Mouse (Mus musculus) retina, postnatal 1 day (tissue): ENCODE measurements at regions not wholly inside any gene's neighbourhood (a gene's known extent, or its start where the extent isn't known, plus 50 kb on each side); places are given as distances from the start of the nearest gene placed in this dataset.

Experiments
- DNase-seq: peaks from one replicate; pipeline ENCODE4 v3.0.0-alpha.2; 2012

DNA sequence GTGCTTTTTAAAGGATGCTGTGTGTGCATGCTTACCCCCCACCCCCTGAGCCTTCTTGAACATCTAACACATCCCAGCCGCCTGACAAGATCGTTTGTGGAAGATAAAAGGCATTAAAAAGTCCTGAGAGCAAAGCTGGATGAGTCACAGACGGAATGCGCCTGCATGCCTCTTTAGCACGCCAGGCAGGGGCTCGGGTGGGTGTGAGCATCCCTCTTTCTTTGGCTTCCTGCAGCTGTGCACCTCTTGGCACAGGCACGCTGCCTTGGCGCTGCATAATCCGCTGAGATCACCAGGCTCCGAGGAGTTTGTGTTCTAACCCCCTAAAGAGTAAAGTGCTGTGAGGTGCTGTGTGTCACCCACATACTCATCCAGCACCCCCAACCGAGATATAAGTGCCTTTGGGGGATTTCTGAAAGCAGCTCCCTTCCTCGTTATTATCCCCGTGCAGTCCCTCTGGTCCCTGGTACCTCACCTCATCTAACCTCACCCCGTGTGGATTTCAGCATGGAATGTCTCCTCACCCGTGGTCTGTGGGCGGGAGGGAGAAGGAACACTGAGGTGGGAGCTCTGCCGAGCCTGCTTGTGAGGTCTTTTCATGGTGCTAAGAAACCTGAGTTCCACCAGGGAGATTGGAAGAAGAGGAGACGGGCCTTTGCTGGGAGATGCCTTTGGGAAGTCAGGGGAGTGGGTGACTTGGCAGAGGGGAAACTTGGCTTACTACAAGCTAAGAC is 117.8 kb upstream of the Topaz1 start:
- peak; percentile 20 for DNase-seq

DNA sequence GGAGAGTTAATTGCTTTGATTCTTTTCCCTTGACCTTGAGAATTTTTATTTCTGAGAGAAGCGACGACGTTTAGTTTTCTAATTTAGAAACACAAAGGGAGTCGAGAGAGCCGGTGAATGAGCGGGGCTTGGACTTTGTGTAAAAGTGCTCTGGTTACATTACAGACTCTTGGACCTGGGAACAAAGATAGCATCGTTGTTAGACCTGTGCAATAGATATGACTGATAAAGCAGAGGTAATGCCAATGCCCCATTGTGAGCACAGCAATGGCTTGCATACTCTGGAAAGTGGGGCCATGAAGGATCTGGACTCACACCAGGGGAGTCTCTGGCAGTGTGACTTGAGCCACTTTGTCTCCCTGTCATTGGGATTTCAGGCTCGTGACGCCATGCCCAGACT is 115.4 kb upstream of the Topaz1 start:
- DNase-seq = no peak

DNA sequence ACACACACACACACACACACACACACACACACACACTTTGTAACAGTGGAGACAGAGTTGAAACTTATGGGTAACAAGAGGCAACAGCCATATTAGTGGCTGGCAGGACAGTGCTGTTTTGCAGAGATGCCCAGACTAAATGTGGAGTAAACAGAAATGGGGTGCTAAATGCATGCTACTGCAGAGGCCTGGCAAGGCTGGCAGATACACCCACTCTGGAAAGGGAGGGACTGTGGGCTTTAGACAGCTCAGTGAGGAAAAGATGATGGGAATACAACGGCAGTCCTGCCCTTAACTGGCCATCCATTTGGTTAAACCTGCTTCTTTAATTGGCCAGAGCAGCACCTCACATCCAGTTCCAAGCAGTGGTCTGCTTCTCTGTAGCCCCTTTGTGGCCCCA is 113.7 kb upstream of the Topaz1 start:
- no peak for DNase-seq

DNA sequence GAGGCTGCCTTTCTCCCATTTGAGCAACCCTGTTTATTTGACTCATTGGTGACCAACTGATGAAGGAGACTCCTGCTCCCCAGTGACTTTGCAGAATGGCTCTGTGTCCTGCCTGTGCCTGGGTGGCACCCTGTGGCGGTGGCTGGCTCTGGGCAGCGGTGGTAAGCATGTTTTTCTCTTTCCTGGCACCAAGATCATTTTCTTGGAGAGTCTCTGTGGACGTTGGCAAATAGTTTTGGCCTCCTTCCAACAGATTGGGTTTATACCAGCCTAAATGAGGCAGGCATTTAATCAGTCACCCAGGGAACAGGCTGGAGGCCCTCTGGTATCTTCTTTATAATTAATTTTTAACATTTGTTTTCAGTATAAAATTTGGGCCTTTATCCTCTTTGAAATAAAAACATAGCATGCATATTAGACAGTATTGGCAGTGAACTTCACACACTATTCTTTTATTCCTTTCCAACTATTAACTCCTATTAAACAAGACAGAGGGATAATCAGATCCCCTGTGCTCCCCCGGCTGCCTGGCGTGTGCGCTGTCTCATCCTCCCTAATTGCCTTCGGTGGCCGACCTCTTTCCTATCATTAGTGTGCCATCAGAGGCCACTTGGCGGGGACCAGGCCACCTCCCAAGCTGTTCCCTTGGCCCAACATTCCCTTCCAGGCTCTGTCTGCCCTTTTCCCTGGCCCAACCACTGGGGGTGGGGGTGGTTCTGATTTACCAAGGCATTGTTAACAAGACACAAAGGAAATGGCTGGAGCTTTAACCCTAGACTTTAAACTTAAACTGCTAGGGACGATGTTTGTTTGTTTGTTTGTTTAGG is 111.8 kb upstream of the Topaz1 start:
- peak; percentile 85 for DNase-seq

DNA sequence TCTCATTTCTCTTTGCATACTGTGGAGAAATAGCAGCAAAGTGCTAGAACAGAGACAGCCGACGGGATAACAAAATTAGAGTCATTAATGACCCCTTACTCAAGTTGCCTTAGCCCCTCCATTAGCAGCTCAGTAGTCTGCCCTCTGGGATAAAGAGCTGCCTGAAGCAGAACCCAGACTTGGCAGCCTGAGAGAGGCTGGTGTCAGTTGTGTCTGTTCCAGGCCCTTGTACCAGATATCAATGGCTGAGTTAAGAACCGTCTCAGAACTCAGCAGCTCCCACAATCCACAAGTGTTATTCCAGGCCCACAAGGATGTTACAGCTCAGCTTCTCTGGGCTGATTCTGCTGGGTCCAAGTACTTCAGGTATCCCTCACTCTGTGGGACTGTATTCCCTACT is 109.6 kb upstream of the Topaz1 start:
- DNase-seq = no peak

DNA sequence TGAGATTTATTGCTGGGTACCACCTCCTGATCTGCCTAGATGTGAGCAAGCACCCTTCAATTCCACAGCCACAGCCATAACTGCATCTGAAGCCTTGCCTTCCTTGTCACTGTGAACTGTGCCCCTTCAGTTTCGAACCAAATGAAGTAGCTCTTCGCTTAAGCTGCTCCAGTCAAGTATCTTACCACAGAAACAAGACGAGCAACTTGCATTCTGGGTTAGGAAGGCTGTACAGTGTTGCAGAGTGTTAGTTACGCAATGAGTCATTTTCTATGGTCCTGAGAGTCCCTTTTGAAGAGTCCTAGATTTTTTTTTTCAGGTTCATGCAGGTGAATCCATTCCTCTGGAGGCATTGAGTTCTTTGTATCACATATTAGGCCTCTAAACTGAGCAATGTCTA is 107.9 kb upstream of the Topaz1 start:
- DNase-seq = no peak

DNA sequence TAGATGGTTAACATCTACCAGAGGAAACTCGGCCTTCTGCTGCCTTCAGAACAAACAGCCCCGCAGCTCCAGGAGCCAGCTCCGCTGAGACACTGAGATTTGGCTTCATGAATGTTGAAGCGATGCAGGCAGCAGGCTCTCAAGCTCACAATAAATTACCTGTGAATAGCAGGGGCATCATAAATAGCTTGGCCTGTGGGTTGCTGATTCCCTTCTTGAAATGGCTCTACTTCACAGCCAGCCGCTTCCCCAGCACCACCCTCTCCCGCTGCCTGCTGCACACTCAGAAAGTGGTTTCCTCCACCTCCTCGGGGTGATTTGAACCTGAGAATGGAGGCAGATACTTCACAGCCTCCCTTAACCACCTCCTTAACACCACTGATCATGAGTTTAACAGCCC is 104.2 kb upstream of the Topaz1 start:
- no peak for DNase-seq

DNA sequence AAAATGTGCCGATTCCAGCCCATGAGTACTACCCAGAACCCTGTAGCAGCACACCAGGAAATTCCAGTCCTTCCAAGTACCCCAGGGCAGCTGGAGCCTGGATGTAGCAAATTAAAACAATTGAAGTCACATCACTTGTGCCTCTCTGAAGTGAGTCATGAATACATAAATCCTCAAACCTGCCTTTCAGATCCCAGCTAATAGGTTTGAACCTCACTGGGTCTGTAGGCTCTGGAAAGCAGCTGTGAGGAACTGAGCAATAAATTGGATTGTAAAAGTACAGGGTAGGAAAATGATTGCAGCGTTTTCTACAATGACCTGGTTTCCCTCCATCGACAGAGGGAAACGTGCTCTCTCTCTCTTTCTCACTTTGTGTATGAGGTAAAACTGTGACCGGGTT is 101.6 kb upstream of the Topaz1 start:
- DNase-seq = no peak

DNA sequence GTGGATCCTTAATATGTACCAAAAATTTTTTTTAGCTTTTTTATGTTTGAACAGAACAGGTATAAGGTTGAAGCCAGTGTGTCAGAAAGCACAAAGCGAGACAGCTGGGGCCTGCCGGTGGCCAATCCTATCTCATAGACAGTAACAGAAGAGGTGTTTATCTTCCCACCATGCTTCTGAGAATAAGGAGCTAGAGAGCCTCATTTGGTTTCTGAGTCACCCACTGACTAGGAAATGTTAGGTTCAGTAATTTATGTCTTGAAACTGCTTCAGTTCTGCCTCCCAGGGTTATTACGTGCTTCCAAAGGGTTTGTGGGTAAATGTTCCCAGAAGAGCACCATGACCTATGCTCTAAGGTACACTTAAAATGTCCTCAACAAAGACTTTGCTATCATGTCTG is 96.3 kb upstream of the Topaz1 start:
- no peak for DNase-seq

DNA sequence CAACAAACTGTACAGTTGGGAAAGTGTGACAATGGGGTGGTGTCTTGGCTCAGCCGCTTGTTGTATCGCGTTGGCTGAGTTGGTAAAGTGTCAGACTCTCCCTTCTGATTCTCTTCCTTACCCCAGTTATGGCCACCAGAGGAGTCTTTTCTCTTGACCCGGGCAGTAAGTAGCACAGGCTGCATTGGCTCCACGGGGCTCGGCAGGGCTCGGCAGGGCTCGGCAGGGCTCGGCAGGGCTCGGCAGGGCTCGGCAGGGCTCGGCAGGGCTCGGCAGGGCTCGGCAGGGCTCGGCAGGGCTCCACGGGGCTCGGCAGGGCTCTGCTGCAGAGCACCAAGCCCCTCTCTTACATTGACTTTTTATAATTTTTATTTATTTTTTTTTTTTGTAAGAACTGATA is 91.6 kb upstream of the Topaz1 start:
- DNase-seq = peak; percentile 21

DNA sequence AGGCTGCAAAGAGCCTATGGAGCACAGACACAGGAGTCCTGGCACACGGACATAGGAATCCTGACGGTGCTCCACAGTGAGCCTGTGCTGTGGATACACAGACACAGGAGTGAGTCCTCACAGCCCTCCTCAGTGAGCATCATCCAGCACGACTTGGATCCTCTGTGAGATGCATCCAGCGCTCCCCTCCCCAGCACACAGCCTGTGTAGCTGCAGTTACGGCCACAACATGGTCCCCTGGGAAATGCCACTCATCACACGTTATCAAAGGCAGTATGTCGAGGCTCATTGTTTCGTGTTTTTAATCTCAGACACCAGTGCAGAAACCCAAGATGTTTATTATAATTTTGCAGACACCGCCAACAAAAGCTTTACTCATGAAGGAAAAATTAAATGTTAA is 87.1 kb upstream of the Topaz1 start:
- DNase-seq = no peak

DNA sequence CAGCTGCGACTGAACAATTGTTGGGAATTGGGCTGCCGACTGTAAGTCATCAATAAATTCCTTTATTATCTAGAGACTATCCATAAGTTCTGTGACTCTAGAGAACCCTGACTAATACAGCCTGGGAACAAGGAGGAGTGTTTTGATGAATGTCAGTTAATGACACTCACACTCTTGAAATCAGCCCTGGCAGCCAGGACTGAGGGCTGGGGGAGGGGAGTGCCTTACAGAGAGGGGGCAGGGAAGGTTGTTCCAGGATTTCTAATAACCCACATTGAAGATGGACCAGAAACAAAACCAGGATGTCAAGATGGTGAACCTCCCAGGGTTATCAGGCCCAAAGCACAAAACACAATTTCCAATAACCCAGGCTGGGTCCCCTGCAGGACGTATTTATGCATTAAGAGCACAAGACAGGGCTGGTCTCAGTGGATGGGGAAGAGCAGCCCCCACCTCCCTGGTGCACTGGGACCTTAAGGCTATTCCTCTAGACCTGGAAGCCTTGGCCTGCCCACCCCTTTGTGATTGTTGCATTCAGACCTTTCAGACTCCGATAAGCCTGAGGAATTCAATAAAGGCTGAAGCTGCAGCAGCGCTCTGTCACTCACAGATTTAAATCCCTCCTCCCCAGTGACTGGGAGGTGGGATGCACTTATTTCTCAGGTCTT is 80.0 kb upstream of the Topaz1 start:
- peak; percentile 67 for DNase-seq

DNA sequence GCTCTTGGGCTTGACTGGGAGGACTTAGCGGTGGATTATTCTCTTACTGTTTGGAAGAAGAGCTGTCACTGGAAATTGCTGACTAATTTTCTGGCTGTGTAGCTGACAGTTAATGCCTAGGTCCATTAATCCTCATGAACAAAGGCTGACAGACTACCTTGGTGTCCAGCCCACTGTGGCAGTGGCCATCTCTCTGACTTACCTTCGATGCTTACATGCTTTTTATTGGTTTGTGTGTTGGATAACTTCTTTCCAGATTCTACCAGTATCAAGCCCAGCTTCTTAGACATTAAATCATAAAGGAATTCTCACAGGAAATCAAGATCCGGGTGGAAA is 79.5 kb upstream of the Topaz1 start:
- DNase-seq = no peak

DNA sequence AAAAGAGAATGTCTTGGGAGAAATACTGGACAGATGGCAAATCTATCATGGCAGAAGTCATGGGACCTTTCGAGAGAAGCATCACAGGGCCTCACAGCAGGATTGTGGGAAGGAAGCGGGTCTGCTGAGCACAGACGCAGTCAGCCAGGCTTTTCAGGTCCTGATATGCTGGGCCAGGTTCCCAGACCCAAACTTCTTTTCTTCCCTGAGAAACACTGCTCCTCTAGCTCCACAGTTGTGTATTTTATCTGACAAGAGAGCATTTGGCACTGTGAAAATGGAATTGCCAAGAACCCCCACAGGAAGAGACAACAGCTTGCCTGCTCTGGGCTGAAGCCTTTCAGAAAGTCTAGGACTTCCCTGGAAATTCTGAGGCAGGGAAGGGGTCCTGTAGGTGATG is 73.4 kb upstream of the Topaz1 start:
- DNase-seq = no peak

DNA sequence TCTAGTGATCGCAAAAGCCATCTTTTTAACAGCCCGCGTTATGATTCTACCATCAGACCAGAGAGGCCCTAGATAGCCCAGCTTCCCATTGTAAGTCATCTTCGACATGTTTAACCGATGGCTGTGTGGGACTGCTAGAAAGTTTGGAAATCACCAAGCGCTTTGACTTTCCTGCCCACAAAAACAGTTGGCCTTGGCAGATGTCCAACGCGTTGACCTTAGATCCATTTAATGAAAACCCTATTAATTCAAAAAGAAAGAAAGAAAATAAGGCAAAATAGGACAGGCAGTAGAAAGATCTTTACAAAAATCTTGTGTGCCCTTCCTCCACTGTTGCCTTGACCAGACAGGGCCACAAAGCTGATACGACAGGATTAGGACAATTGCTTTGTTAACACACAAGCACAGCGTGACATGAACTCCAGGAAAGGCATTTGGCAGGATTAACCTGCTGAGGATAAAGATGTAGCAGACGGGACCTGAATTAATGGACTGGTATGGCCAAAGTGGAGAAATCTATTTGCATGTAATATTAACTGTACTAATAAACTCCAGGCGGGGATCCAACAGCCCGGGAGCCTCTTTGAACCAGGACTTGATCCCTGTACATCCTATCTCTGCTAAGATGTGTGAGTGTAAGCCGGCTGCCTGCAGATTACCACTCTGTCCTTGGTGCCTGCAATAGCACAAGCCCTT is 69.0 kb upstream of the Topaz1 start:
- peak; percentile 60 for DNase-seq

DNA sequence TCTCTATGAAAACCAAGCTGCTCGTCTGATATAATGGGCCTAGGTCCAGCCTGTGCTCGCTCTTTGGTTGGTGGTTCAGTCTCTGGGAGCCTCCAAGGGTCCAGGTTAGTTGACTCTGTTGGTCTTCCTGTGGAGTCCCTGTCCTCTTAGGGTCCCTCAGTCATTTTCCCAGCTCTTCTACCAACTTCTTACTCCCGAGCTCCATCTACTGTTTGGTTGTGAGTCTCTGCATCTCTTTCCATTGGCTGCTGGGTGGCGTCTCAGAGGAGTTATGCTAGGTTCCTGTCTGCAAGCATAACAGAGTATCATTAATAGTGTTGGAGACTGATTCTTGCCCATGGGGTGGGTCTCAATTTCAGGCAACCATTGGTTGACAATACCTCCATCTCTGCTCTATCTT is 60.0 kb upstream of the Topaz1 start:
- DNase-seq = peak; percentile 72

DNA sequence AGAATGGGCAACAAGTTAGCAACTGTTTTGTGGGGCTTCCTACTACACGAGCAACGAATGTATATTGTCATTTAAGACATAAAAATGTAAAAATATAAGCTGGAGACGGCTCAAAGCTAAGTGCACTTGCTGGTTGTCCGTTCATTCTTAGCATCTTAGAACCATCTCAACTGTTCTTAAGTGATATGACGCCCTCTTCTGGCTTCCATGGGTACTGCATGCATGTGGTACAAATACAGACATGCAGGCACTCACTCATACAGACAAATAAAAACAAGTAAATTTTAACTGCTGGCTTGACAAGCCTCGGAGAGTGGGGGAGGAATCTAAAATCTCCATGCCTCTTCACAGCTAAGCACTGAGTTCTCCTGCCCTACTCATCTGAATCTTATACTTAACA is 55.3 kb upstream of the Topaz1 start:
- peak; percentile 47 for DNase-seq

DNA sequence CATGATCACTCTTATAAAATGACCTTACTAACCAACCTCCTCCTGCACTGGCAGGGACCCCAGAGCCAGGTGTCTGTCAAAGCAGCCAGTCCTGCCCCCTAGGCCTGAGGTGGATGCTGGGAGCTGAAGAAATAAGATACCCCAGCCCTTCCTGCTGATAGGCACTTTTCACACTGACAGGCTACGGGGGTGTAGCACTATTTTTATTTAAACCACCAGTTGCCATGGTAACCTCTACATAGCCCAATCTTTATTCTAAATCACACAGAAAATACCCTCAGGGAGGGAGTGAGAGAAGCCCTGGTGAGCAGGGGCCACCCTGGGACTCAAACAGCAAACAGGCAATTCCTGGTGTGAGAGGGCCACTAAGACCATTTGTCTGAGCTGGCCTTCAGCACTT is 51.4 kb upstream of the Topaz1 start:
- DNase-seq = no peak
